ENCODE assay signal across 34 mouse cellular contexts in genomic region chr12:101888312-101888711, GRCm38 (mm10).
"Had no signal": no experiment of that assay in that cellular context is flagged by ENCODE, and none has a peak within 500 bp of the region (broad histone marks: within the 10 kb centered on the region; RNA-seq: fewer than 3 reads in every experiment).

No protein-coding gene starts in this region.

- H3K4me3 ChIP-seq: heart, adult 2 months; heart, embryonic 10.5 days; heart, embryonic 12.5 days; heart, embryonic 13.5 days; heart, embryonic 15.5 days; hindbrain, embryonic 10.5 days; hindbrain, embryonic 12.5 days; hindbrain, embryonic 13.5 days; hindbrain, embryonic 15.5 days; kidney, embryonic 15.5 days; layer of hippocampus, adult 2 months had no signal

- H3K27me3 ChIP-seq: heart, embryonic 12.5 days; heart, embryonic 13.5 days; heart, embryonic 15.5 days; hindbrain, embryonic 12.5 days; hindbrain, embryonic 13.5 days; hindbrain, embryonic 15.5 days; kidney, embryonic 15.5 days had no signal

- H3K4me2 ChIP-seq: heart, embryonic 11.5 days; heart, embryonic 12.5 days; heart, embryonic 13.5 days; heart, embryonic 15.5 days; hindbrain, embryonic 12.5 days; hindbrain, embryonic 13.5 days; hindbrain, embryonic 14.5 days; hindbrain, embryonic 15.5 days; kidney, embryonic 15.5 days had no signal

- DNase-seq: heart, adult 2 months; heart, postnatal 10 days; heart, postnatal 14 days; heart, postnatal 36 days; heart, postnatal 4 days; kidney, adult 11 months; kidney, adult 18-20 months; kidney, adult 2 months; kidney, adult 8-10 months; kidney, adult 9 months; kidney, postnatal 10 days; kidney, postnatal 14 days; kidney, postnatal 25 days; kidney, postnatal 36 days; kidney, postnatal 4 days; layer of hippocampus, adult 9-11 months; layer of hippocampus, postnatal 36 days had no signal

- H3K27ac ChIP-seq: heart, adult 2 months; heart, embryonic 10.5 days; heart, embryonic 13.5 days; heart, embryonic 15.5 days; hindbrain, embryonic 10.5 days; hindbrain, embryonic 12.5 days; hindbrain, embryonic 13.5 days; hindbrain, embryonic 14.5 days; hindbrain, embryonic 15.5 days; hindbrain, postnatal 0 days; kidney, embryonic 15.5 days; kidney, postnatal 0 days; layer of hippocampus, adult 2 months had no signal

- ATAC-seq: hindbrain, embryonic 16.5 days; hindbrain, postnatal 0 days; inflammation-experienced regulatory T-cells, adult 6 months; intestine, embryonic 16.5 days had no signal

- H3K9ac ChIP-seq: heart, embryonic 12.5 days; heart, embryonic 13.5 days; heart, embryonic 15.5 days; hindbrain, embryonic 12.5 days; hindbrain, embryonic 13.5 days; hindbrain, embryonic 14.5 days; hindbrain, embryonic 15.5 days; kidney, embryonic 15.5 days had no signal

- H3K4me1 ChIP-seq: heart, embryonic 10.5 days; heart, embryonic 12.5 days; heart, embryonic 13.5 days; heart, embryonic 15.5 days; hindbrain, embryonic 10.5 days; hindbrain, embryonic 12.5 days; hindbrain, embryonic 13.5 days; hindbrain, embryonic 15.5 days; kidney, embryonic 15.5 days had no signal

- H3K9me3 ChIP-seq: heart, embryonic 10.5 days; heart, embryonic 12.5 days; heart, embryonic 13.5 days; heart, embryonic 15.5 days; hindbrain, embryonic 10.5 days; hindbrain, embryonic 12.5 days; hindbrain, embryonic 13.5 days; hindbrain, embryonic 15.5 days; kidney, embryonic 15.5 days had no signal
